Mouse (Mus musculus) spleen, adult 2 months (tissue): Measurements from ENCODE around the gene Vmn2r80.

Experiments used
- CTCF ChIP-seq: fragments of 200-500 bp; IDR thresholded peaks from 2 replicates; pipeline ENCODE4 v1.5.1; 2011; ENCODE audit warnings: mild to moderate bottlenecking, inconsistent platforms; ENCODE audit not compliant: insufficient read depth, insufficient read length, insufficient replicate concordance; ENCODE audit errors: extremely low read depth
- POLR2A ChIP-seq: fragments of 200-500 bp; IDR thresholded peaks from 2 replicates; pipeline ENCODE4 v1.6.1; 2011; ENCODE audit warnings: low read depth, low read length, inconsistent platforms

DNA sequence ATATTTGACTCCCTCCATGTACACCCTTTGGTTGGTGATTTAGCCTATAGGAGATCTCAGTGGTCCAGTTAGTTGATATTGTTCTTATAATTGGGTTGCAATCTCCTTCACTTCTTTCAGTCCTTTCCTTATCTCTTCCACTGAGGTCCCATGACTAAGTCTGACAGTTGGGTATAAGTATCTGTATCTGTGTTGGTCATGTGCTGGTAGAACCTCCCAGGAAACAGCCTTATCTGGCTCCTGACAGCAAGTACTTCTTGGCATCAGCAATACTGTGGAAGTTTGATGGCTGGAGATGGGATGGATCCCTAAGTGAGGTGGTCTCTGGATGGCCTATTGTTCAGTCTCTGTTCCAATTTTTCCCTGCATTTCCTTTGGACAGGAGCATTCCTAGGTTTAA is 3.0 kb downstream of the Vmn2r80 start:
- TF ChIP-seq CTCF: no peak
- TF ChIP-seq POLR2A: no peak
